Mouse (Mus musculus) limb, embryonic 10.5 days (tissue): ENCODE measurements around the gene Napa. TPM values are rescaled to one million over a fixed set of nuclear protein-coding genes. Genes with fewer than 3 reads are reported as not detected.

ENCODE experiments used
- DNase-seq: peaks from one replicate; pipeline ENCODE4 v3.0.0-alpha.2; 2017; ENCODE audit warnings: low spot score
- H3K27ac ChIP-seq: fragments of 300-500 bp; sonication (generic); 2 replicates; pipeline ENCODE4 v1.5.1; 2016; ENCODE audit warnings: mild to moderate bottlenecking
- H3K27me3 ChIP-seq: fragments of 300-500 bp; sonication (generic); 2 replicates; pipeline ENCODE4 v1.6.1; 2016; ENCODE audit warnings: low read depth, mild to moderate bottlenecking; ENCODE audit not compliant: poor library complexity, severe bottlenecking
- H3K36me3 ChIP-seq: fragments of 300-500 bp; sonication (generic); 2 replicates; pipeline ENCODE4 v1.6.1; 2016; ENCODE audit warnings: mild to moderate bottlenecking, moderate library complexity
- H3K4me1 ChIP-seq: fragments of 300-500 bp; sonication (generic); 2 replicates; pipeline ENCODE4 v1.6.1; 2016
- H3K4me3 ChIP-seq: fragments of 300-500 bp; sonication (generic); 2 replicates; pipeline ENCODE4 v1.5.1; 2016; ENCODE audit warnings: mild to moderate bottlenecking, moderate library complexity
- H3K9me3 ChIP-seq: fragments of 300-500 bp; sonication (generic); replicated peaks from 2 replicates; pipeline ENCODE4 v1.6.1; 2016; ENCODE audit warnings: mild to moderate bottlenecking
- WGBS: fragments of 180-500 bp; shearing (Covaris S2); methylation state at CpG from one replicate; pipeline ENCODE4 v1.1.7; 2016; 5-methylcytosine and 5-hydroxymethylcytosine counted together
- polyA plus RNA-seq: library from polyadenylated mRNA; unstranded; fragments of >200 nt; fragmentation: Nextera tagmentation; extraction: Ambion mirVana; gene quantifications from 2 replicates; pipeline ENCODE4 v1.2.1, GENCODE M21; 2016

Gene Napa
- polyA plus RNA-seq, 1 experiment from 2014 or later = 216 TPM

- 61% methylated on average over 5 of the region's 5 CpGs for WGBS
- no peaks in the 10 kb centered on the region for H3K9me3 ChIP-seq
- H3K36me3 ChIP-seq = peaks cover 13% of the 10 kb centered on the region
- peaks cover 37% of the 10 kb centered on the region for H3K4me1 ChIP-seq
- peaks cover 26% of the 10 kb centered on the region for H3K27me3 ChIP-seq
- no peak for DNase-seq
- no peak overlapping the region for H3K4me3 ChIP-seq
- no peak overlapping the region for H3K27ac ChIP-seq
Measured at GRCm38 (mm10) chr7:16128899-16129298, 30.6 kb downstream of the Napa start.

- Histone ChIP-seq H3K4me3 (peak within 1 kb of the TSS; percentile 71), H3K4me1 (peaks cover 37% of the 10 kb centered on the region), H3K27ac (peak within 1 kb of the TSS; percentile 83)
Measured at GRCm38 (mm10) chr7:16129421-16129845, 31.2 kb downstream of the Napa start, which contains the start of gene Slc8a2. Gene Slc8a2 (plus strand): TSS chr7:16129826.

GRCm38 (mm10) chr7:16129846-16130691 is 31.8 kb downstream of the Napa start:
- Histone ChIP-seq H3K36me3 (peaks cover 11% of the 10 kb centered on the region), H3K4me1 (peaks cover 37% of the 10 kb centered on the region), H3K4me3 (peak overlapping the region; percentile 71), H3K9me3 (no peaks in the 10 kb centered on the region), H3K27ac (peak overlapping the region; percentile 83), H3K27me3 (peaks cover 26% of the 10 kb centered on the region)
- WGBS = 2% methylated on average over 38 of the region's 38 CpGs
- peak; percentile 85 for DNase-seq

More at GRCm38 (mm10) chr7:16129421-16129845, 31.2 kb downstream of the Napa start, which contains the start of gene Slc8a2:
- under 1% methylated on average over 12 of the region's 12 CpGs for WGBS
- peak; percentile 81 for DNase-seq
- no peaks in the 10 kb centered on the region for H3K9me3 ChIP-seq
- peaks cover 26% of the 10 kb centered on the region for H3K27me3 ChIP-seq
- peaks cover 12% of the 10 kb centered on the region for H3K36me3 ChIP-seq

- no peak for DNase-seq
- no peaks in the 10 kb centered on the region for H3K9me3 ChIP-seq
- peaks cover 4% of the 10 kb centered on the region; the same call in 1 of the 2 replicates for H3K36me3 ChIP-seq
- H3K27me3 ChIP-seq = peaks cover 26% of the 10 kb centered on the region
- WGBS = 40% methylated on average over 13 of the region's 13 CpGs
- peak overlapping the region; percentile 83; the same call in 1 of the 2 replicates for H3K27ac ChIP-seq
- peaks cover 37% of the 10 kb centered on the region for H3K4me1 ChIP-seq
- peak overlapping the region; percentile 71 for H3K4me3 ChIP-seq
Measured at GRCm38 (mm10) chr7:16130956-16131634, 32.8 kb downstream of the Napa start.

GRCm38 (mm10) chr7:16132161-16132581 is 33.9 kb downstream of the Napa start:
- 20% methylated on average over 7 of the region's 7 CpGs for WGBS
- Histone ChIP-seq H3K4me1 (peaks cover 37% of the 10 kb centered on the region), H3K27ac (no peak overlapping the region), H3K27me3 (peaks cover 26% of the 10 kb centered on the region), H3K4me3 (0 out of 2 replicates have a peak overlapping the region, but pooled peaks have one; percentile 4), H3K36me3 (0 out of 2 replicates have a peak, but pooled peaks cover 2% of the 10 kb centered on the region), H3K9me3 (no peaks in the 10 kb centered on the region)
- no peak for DNase-seq

GRCm38 (mm10) chr7:16132926-16133325 is 34.7 kb downstream of the Napa start:
- 71% methylated on average over 3 of the region's 3 CpGs for WGBS
- peaks cover 37% of the 10 kb centered on the region for H3K4me1 ChIP-seq
- no peak overlapping the region for H3K4me3 ChIP-seq
- no peak for DNase-seq
- no peak overlapping the region for H3K27ac ChIP-seq
- no peaks in the 10 kb centered on the region for H3K36me3 ChIP-seq
- H3K27me3 ChIP-seq = peaks cover 26% of the 10 kb centered on the region
- H3K9me3 ChIP-seq = no peaks in the 10 kb centered on the region

- no peaks in the 10 kb centered on the region for H3K36me3 ChIP-seq
- H3K27ac ChIP-seq = no peak overlapping the region
- no peaks in the 10 kb centered on the region for H3K9me3 ChIP-seq
- H3K4me1 ChIP-seq = peaks cover 37% of the 10 kb centered on the region
- 90% methylated on average over 9 of the region's 9 CpGs for whole genome bisulfite sequencing
- H3K27me3 ChIP-seq = peaks cover 26% of the 10 kb centered on the region
- no peak for DNase-seq
- no peak overlapping the region for H3K4me3 ChIP-seq
Measured at GRCm38 (mm10) chr7:16133691-16134090, 35.4 kb downstream of the Napa start.

GRCm38 (mm10) chr7:16134951-16135392 is 36.7 kb downstream of the Napa start:
- H3K4me3 ChIP-seq = no peak overlapping the region
- no peak overlapping the region for H3K27ac ChIP-seq
- H3K9me3 ChIP-seq = no peaks in the 10 kb centered on the region
- 74% methylated on average over 7 of the region's 7 CpGs for WGBS
- H3K36me3 ChIP-seq = no peaks in the 10 kb centered on the region
- peaks cover 26% of the 10 kb centered on the region for H3K4me1 ChIP-seq
- H3K27me3 ChIP-seq = peaks cover 26% of the 10 kb centered on the region
- DNase-seq = no peak

GRCm38 (mm10) chr7:16146489-16147410 is 48.5 kb downstream of the Napa start:
- Histone ChIP-seq H3K9me3 (no peaks in the 10 kb centered on the region), H3K4me1 (no peaks in the 10 kb centered on the region), H3K36me3 (no peaks in the 10 kb centered on the region), H3K4me3 (no peak overlapping the region), H3K27ac (no peak overlapping the region), H3K27me3 (peaks cover 35% of the 10 kb centered on the region)
- WGBS = 32% methylated on average over 27 of the region's 27 CpGs
- DNase-seq = no peak

- no peaks in the 10 kb centered on the region for H3K36me3 ChIP-seq
- DNase-seq = peak; percentile 88
- 17% methylated on average over 15 of the region's 15 CpGs for WGBS
- no peak overlapping the region for H3K27ac ChIP-seq
- H3K4me3 ChIP-seq = no peak overlapping the region
- no peaks in the 10 kb centered on the region for H3K9me3 ChIP-seq
- H3K27me3 ChIP-seq = peaks cover 35% of the 10 kb centered on the region
- no peaks in the 10 kb centered on the region for H3K4me1 ChIP-seq
Measured at GRCm38 (mm10) chr7:16147643-16148042, 49.4 kb downstream of the Napa start.

- Histone ChIP-seq H3K9me3 (no peaks in the 10 kb centered on the region), H3K27me3 (peaks cover 35% of the 10 kb centered on the region), H3K4me3 (no peak overlapping the region), H3K27ac (no peak overlapping the region), H3K4me1 (no peaks in the 10 kb centered on the region), H3K36me3 (no peaks in the 10 kb centered on the region)
- 65% methylated on average over 5 of the region's 5 CpGs for whole genome bisulfite sequencing
- no peak for DNase-seq
Measured at GRCm38 (mm10) chr7:16149241-16149640, 51.0 kb downstream of the Napa start.
